Mouse (Mus musculus) T-cell, adult 2 months (primary cell): ENCODE measurements around the gene Itprid1.

Experiments
- DNase-seq: peaks from one replicate; pipeline ENCODE4 v3.0.0; 2022; ENCODE audit warnings: low spot score

The Itprid1 gene

DNA sequence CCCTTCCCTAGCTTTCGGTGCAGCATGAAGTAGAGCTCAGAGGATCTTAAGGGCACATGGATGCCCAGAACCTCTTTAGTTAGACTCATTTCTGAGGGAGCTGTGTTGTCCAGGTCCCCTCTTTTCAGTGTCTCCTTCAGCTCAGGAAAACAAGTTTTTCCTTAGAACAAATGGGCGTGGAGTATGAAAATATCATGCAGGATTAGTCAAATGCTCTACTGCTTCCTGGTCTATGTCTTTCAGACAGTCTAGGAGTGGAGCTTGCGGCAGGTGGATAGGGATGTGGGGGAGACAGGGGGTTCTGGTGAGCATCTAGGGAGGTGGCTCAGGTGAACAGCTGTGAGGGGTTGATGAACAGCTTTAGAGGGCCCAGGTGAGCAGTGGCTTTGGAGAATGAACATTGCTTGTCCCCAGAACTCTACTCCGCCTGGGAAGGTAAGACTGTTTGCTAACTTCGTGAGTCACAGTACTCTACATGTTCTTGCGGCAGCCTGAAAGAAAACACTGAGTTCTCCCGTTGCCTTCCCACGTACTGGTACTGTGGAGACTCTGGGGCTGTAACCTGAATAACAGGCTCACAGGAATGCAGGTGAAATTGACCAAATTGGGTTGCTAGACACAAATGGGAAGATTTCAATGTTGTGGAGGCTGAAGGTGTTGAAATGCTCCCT is at the start of gene Itprid1:
Gene Itprid1, plus strand, starts transcription at position 246 of the 671 bp plus-strand sequence.
- DNase-seq = no peak

DNA sequence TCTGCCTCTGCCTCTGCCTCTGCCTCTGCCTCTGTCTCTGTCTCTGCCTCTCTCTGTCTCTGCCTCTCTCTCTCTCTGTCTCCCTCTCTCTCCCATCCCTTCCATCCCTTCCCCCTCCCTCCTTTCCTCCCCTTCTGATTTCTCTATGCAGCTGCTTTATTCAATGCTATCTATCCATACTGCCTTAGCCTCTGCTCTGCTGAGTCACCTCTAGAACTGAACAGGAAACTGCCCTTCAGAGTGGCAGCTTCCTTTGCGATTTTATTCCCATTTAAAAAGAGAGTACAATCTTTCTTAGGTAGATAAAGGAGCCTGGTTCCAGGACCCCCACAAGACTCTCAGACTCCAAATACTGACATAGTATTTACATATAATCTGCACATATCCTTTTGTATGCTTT is 47.1 kb upstream of the Itprid1 start:
- no peak for DNase-seq

DNA sequence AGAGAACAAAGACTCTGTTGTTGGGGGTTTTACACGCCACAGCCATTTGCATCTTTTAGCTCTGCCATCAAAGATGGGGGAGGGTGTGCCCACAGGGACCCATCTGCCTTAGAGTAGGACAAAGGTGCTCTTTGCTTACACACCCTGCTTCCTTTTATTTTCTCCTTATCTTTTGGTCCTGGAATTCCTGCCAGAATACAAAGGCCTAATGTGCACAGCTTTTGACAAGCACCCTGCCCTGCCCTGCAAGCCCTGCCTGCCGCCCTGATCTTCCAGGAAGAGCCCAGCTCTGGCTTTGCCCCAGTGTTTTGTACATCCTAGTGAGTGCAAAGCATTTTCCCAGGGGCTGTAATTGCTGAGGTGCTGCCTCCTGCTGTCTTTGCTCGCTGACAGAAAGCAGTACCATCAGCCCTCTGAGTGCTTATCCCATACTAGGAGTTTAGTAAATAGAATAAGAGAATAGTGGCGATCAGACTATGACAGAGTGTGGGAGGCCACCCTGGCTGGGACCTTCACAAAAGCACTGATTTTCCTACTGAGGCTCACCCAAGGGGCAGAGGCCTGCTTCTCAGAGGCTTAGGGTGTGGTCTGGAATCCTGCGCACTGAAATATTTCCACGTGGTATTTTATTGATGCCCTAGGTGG is 44.7 kb upstream of the Itprid1 start:
- DNase-seq = no peak

DNA sequence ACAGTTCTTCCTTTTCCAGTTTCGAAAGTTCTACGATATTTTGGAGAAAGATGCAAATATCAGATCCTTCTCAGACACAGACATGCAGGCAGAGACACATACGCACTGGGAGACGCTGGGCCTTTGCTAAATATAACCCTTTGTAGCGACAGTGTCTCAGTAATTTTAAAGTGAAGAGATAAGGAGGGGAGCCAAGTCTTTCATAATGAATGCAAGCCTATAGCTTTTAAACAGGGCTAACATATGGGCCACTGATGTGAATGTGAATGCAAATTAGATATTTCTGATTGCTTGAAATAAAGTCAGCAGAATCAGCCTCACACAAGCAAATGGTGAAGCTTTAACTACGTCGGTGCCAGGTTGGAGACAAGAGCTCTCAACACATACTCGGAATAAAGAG is 44.2 kb upstream of the Itprid1 start:
- DNase-seq = no peak

DNA sequence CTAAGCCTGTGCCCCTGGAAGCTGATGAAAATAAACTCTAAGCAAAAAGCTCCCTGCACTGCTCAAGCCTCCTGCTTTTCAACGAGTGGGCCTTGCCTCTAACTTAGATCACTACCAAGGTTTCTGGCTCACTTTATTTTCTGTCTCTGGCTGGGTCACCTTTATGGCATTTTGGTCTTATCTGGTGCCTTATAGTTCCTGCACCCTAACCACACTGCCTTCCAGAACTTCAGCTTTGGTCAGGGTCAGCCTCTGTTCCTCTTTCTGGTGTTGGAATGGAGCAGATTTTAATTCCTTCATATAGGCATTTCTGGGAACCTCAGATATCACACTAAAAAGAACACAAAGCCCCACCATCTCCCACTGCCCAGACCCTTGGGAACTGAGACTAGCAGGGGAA is 34.0 kb upstream of the Itprid1 start:
- DNase-seq = no peak

DNA sequence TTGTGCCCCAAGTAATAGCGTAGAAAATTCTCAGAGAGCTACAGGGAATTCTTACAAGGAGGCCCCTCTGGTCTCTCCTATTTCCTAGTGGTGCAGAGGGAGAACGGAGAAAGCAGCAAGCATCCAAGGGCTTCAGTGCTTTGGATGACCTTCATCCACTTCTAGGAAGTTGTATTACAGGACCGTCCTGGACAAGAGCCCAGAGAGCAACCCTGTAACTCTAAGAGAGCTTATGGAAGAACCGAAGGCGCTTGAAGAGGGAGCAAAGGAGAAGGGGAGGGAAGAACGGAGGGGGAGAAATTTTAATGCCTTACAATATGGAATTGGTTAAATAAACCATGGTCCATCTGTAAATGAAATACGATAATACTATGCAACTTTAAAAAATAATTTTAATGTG is 33.3 kb upstream of the Itprid1 start:
- DNase-seq = no peak

DNA sequence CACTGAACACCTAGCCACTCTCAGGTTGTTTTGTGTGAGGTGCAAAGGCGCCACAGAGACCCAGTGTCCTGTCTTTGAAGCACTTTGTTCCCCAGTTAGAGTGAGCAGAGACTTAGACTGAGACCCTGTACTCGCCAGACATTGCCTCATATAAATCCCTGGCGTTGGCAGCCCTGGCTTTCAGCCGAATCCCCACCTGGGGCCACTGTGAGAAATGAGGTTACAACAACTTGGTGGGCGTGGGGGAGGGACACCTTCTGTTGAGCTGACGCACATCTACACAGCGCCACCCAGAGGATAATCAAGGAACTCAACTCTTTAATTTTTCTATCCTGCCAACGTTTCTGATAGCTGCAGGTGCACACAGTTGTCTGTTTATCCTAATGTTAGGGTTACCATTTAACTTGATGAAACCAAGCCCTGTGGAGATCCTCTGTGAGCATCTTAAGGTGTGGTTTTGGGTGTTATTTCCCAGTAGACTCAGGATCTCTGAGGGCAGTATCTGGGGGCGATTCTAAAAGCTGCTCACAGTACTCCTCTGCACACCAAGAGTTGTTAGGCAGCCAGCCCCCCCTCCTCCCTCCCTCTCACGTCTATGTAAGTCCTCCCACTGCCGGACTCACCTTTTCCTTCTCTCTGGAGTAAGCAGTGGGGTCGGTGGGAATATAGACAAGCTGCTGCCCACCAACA is 32.6 kb upstream of the Itprid1 start:
- DNase-seq = no peak

DNA sequence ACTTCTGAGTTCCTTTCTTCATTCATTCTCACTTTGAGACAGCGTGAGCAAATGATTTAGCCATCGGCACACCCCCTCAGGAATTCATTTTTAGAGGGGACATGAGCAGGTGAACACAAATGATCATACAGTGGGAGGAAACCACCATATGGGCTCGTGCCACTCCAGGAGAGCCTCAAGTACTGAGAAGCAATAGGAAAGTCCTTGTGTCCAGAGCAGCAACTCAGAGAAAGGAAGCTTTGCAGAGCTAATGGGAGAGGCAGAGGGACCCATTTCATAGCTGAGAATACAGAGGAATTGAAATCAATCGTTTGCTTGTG is 32.1 kb upstream of the Itprid1 start:
- DNase-seq = no peak

DNA sequence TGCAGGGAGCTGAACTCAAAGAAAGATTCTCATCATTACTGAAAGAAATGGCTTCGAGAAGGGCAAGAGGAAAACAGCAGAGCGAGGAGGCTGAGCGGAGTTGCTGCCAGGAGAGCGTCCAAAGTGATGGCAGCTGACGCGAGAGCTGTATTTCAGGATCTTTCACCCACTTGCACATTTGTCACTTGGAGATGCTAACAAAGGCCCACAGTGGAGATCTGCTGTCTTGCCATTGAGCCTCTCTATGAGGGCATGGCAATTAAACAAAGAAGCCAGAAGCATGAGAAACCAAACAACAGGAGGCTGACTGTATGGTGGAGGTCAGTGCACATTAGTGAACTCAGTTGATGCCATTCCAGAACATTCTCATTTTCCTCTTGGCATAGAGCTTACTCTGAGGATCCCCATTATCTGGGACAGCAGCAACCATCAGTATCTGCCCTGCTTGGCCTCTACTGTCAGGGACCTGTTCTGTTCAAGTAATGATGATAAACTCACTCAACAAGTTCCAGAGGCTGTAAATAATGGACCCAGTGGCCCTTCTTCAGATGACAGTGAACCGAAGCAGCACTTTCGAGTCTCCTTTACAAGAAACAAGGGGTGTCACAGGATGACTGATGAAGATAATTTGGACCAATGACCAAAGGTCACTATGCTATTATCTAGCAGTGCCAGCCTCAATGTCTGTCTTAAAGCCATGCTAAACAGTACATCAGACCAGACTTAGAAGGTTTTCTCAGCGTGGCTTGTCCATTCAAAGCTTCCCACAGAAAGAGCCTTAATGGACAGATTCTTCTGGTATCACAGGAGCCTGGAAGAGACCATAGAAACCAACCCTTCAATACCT is 31.2 kb upstream of the Itprid1 start:
- no peak for DNase-seq

DNA sequence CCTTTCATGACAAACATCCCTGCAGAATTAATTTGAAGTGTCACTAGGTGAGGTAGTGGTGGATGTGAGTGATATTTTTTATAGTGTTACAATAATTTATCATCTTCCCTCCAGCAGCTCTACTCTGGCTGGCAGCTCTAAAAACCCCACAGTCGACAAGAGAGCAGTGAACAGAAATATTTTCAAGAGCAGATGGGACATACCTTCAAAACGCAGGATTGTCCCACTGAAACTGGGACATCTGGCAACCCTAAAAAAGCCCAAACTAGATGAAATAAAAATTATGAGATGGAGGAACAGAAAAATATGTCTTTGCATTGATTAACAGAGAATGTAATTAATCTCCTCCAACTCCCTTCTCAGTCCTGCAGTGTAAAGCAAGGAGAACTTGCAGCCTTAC is 30.2 kb upstream of the Itprid1 start:
- no peak for DNase-seq

DNA sequence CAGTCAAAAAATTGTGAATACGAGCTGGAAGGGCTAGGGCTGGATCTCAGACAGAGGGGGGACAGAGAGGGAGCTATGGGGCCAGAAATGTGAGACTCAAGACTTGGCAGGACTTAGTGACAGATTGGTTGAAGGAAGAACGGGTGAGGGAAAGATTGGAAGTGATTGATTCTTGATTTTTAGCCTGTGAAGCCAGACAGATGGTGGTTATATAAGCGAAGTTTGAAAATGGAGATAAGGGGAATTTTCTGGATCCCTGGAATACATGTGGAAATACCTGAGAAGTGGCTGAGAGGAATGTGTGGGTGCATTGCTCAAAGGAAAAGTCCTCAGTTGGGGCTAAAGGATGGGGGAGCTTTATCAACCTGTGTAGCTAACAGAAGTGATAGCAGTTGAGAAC is 28.0 kb upstream of the Itprid1 start:
- DNase-seq = no peak

DNA sequence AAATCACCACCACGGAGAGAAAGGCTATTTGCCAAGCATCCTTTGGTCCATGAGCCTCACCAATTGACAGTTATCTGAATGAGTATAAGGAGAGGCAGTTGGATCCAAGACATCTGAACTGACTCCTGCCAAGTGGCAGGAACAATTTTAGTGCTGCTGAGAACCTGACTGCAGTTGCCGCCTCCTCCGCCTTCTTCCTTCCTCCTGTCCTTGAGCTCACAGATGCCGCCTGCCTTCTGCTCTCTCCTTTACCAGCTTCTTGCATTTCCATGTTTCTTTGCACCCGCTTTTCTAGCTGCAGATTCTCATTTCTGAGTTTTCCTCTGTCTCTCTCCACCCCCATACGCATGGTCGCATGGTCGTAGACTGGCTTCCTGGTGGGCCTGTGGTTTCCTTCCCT is 25.5 kb upstream of the Itprid1 start:
- DNase-seq = no peak

DNA sequence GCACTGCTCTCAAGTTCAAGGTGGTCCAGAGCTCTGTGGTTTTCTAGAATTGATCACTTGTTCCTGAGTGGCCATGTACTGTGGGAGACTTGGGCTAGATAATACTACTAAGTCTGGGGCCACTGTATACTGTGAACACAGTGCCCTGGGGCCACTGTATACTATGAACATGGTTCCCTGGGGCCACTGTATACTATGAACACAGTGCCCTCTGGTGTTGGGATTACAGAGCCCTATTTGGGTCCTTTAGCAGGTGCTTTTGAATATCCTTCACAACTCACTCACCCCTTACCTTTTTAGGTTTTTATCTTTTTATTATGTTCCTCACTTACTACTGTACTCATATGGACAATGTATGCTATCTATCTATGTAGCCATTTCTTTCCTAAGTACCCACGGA is 24.3 kb upstream of the Itprid1 start:
- DNase-seq = no peak

DNA sequence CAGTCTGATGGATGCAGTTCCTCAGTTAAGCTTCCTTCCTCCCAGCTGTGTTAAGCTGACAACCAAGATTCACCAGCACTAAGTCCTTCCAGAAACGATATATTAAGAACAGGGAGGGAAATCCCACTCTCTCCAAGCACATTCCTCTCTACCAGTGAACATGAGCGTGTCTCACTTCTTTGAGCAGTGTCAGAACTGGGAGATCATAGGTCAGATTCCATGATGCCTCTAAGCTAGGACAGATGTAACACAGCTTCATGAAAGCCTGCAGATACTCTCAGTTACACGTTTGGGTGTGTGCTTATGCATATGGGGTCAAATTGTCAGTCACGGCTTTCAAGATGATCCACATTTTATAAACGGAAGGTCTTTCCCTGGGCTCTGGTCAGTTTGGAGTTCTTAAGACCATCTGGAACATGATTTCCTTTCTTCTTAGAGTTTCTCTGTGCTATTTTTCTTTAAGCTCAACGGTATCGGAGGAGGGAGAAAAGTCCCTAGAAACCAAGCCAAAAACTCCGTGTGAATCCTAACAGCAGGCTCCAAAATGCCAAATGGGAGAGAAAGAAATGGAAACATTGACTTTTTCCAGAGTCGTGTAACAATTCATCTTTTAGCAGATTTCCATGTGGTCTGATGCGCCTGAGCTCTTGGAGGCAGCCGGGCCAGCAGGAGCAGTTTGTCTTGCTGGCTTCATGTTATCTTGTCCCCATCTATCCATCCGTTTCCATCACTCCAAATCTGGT is 22.3 kb upstream of the Itprid1 start:
- DNase-seq = no peak

DNA sequence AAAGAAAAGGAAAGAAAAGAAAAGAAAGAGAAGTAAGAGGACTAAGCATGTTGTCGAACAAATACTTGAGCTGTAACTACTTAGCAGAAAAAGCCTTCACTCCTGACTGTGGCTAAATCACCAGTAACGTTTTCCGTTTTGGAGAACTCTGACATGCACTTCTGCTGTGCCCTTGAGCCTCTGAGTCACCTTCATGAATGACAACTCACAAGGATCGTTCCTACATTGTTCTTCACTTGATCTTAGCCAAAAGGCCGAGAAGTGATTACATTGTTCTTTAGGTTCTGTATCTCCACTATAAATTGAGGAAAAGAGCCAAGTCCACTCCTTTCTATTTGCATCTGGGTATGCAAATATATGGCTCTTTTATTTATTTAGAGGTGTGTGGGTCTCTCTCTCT is 19.8 kb upstream of the Itprid1 start:
- no peak for DNase-seq

DNA sequence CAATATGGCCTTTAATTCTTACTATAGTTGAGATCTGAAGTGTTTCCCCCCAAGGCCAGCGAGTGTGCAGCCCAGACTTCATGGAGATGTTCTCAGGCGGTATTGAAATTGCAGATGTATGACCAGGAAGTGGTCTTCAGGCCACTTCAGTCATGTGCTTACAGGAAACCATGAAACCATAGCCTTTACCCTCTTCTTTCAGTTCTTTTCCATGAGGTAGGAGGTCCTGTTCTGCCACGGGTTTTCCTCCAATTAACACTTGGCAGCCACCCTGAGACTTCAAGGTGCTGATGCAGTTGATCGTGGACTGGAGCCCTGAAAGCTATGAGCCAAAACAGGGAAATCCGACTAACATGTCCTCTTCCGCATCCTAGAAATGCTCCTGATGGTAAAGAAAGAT is 7.0 kb upstream of the Itprid1 start:
- DNase-seq = no peak

DNA sequence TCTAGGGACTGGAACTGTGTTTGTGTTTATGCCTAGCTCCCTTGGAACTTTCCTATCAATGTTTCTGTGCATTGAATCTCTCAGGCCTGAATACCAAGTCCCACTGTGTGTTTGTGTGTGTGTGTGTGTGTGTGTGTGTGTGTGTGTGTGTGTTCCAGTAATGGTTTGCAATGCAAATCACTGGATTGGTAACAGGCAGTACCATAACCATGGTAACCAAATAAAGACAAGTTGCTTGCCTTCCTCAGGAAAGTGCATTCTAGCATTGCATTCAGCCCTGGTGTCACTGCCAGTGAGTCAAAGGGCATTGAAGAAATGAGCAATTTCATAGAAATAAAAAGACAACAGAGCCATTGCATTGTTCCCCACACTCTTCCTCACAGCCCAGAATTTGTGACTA is 15.9 kb downstream of the Itprid1 start:
- no peak for DNase-seq

DNA sequence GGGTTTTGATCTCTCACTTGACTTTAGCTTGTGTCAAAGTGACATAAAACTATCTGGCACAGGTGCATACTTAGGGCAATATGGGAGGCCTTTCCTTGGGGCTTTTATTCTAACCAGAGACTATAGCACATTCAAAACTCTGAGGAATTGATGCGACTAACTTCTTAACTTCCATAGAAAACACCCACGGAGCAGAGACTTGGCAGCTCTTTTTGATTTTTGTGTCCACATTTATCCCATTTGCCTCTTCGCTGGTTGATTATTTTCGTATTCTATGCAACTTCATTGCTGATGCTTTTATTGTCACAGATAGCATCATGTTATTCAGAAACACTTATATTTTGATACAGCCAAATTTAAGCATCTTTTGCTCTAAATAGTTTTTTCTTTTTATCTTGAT is 19.4 kb downstream of the Itprid1 start:
- no peak for DNase-seq

DNA sequence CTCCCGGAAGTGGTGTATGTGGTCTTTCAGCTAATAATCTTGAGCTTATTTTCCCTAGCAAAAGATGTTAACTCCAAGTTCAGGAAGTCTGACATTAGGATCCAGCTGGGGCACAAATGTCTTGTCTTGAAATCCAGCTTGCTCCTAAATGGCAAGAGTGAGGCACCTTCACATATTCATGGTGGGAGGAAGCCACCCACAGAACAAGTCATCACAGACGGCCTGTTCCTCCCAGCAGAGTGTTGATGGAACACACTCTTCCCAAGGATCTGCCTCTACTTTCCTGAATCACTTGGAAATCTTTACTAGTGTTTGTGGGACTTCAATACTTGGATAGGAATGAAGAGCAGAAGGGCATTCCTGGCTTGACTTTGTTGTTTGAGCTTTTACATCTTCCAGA is 28.5 kb downstream of the Itprid1 start:
- DNase-seq = no peak

DNA sequence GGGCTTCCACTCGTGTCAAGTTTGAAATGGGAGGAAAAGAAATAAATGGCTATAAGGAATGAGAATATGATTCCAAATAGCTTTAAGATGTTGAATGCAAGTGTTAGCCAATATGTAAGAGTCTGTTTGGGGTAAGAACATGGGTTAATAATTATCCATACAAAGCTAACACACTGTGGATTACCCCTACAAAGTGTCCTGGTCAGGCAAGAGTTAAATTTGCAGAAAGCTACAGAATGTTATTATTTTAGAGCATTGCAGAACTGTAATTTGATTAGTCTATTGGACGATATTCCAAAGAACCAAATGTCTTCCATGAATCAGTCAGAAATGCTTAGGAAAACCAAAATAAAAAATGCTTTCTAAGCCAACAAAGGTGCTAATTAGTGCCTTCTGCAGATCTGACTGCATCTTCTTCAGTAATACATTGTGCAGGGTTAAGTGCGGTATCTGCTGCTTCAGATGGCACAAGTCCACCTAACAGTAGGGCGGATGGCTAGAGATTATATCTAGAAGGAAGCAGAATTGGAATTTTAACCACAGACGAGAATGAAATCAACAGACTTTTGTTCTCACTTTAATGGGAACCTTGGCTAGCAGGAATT is 42.8 kb downstream of the Itprid1 start:
- no peak for DNase-seq

DNA sequence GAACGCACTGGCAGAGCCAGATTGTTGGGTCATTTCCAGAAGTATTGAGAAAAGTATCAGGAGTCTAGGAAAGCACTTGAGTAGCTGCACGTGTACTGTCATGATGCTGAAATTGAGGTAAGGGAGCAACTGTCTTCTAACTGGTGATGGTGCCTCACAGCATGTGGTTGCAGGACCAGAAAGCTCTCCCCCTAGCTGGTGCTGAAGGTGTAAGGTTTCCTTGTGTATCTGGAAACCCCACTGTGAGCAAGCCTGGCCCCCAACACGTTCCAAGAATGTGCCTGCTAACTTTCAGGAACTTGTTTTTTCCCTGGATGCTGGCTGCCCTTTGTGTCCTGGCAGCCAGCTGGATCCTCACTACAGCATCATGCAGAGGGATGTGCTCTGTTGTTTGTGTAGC is 44.2 kb downstream of the Itprid1 start:
- no peak for DNase-seq

DNA sequence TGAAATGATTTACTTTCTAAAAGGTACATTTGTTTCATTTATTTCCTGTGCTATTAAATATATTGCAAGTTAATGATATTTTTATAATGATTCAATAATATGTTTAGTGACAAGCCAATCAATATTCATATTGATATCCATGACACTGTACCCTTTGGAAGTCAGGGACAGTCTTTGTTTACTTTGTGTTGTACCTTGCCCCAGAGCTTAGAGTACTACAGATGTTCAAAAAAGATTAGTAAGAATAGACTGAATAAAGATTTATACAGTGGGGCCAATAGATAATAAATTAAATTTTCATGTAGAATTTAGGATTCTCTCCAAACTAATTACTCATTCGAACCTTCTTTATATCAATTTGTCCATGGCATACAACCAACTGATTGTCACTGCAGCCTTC is 50.9 kb downstream of the Itprid1 start:
- no peak for DNase-seq
